Mouse (Mus musculus) T-helper 17 cell (primary cell): Measurements from ENCODE around the gene Lrrc17.
"Not testable (repeated sequence)": the region's sequence is repeated elsewhere in the genome, so short reads cannot be mapped to it uniquely, and the experiment has no call there.

Experiments used
- in situ Hi-C, 2 experiments: fragments of 300-600 bp; cut with MboI, MseI; formaldehyde crosslinking; loops; 1 replicate in 1 of 2; 2 replicates in 1 of 2; pipeline ENCODE4 v1.15.1; 2025; ENCODE audit warnings: high pct_unique_total_duplicates in 2 of 2

Gene Lrrc17

GRCm38 (mm10) chr5:21599961-21600360 is 56.6 kb downstream of the Lrrc17 start:
- in situ Hi-C loops = loop anchor here in 1 of 2 experiments (10.0 kb wide), 1 partner anchor 135 kb away; no protein-coding TSS in a partner anchor

GRCm38 (mm10) chr5:21605936-21606335 is 62.6 kb downstream of the Lrrc17 start:
- in situ Hi-C loops = no loop called here

GRCm38 (mm10) chr5:21608311-21609304 is 65.2 kb downstream of the Lrrc17 start:
- in situ Hi-C loops = no loop called here

GRCm38 (mm10) chr5:21610996-21611395 is 67.6 kb downstream of the Lrrc17 start:
- in situ Hi-C loops = no loop called here

- in situ Hi-C loops = not testable (repeated sequence)
These were observed 70.9 kb downstream of the Lrrc17 start for GRCm38 (mm10) chr5:21614299-21614698.

- in situ Hi-C loops = no loop called here
These were observed 73.2 kb downstream of the Lrrc17 start for GRCm38 (mm10) chr5:21616450-21617009.
